Mouse (Mus musculus): ENCODE results near the gene Coro1b.

Gene Coro1b

DNA sequence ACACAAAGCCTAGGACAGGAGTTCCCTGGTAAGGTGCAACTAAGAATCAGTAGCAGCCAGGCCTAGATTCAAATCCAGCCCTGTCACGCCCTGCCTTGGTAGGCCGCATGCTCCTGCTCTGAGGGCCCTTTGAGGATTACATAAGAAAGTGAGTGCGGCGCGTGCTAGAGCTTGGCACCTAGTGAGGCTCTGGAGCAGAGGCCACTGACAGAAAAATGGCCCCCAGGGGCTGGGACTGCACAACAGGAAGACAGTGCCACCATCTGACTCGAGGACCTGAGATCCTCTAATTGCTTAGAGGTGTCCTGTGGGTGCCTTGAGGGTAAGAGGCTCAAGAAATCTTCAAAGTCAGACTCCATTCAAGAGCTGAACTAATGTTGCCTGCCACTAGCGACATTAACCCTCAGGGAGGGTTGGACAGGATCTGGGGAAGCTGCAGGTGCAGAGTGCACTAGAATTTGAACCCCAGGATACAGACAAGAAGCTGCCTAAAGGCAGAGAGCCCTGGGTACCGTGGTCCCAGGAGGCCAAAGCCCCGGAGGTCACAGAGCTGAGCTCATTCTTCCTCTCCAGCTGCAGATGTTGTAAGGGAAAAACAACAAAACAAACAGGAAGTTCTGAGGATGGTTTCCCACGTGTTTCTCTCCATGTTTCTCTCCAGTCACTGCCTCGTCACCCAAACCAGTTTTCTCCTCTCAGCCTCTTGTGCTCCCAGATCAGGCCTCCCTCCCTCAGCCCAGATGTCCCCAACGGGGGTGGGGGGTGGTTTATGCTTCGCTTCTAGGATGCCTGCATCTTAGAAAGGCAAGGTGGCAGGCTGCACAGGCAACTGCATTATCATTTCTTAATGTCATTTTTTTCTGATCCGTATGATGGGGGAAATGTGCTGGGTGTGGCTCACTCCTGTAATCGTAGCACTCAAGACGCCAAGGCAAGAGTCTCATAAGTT, 3.6 kb upstream of the Coro1b start:
- DNase-seq, result peak in 1 of 2 experiments; percentile 61

DNA sequence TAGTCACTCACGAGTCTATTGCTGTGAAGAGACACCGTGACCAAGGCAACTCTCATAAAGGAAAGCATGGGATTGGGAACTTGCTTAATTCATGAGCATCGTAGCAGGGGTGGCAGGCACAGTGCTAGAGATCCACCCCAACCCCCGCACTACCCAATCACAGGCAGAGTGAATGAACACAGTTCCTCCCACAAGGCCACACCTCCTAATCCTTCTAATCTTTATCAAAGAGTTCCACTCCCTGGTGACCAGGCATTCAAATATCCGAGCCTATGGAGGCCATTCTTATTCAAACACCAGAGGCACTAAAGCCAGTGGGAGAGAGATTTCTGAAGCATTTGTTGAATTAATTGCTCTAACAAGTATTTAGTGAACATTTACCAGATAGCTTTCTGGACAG, 2.5 kb upstream of the Coro1b start:
- DNase-seq, result no peak

DNA sequence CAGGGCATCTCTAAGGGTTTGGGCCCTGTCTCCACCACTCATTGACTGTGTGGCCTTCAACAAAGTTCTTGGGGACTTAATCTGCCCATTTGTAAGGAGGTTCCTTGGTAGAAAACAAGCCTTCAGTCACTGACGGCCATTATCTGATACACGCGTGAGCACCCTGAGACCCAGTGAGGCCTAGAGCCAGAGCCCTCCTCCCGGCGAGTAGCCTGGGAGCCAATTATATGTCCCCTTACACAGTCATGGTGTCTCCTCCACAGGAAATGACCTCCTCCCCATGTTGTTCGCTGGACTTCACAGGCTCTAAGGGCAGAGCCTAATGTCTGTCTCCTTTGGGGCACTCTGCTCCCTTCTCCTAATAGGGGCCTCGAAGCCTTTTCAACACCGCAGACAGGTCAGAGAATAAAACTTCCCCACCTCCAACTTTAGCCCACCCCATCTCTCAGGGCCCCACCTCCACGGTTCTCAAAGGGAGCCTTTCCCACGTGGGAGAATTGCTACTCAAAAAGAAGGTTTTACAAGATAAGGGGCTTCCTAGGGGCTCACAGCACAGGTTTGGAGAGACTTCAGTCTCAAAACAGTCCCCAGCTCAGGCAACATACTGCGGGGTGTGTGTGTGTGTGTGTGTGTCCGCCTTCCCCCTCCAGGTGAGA, 1.9 kb upstream of the Coro1b start:
- DNase-seq, result no peak

DNA sequence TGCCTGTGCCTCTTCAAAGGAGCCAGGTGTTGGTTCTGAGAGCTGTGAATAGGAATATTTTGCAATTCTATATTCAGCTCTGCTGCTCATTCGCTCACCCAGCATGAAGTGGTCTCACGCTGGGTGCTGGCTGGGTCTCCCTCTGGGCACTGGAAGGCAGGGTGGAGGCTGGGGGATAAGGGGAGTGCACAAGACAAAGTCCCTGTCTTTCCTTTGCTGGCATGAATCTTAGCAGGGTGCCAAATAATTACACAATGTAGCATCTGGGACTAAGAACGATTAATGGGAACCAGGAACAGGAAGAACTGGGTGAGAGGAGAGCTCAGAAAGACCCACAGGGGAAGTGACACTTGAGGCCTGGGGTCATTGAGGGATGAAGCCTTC, 1.4 kb upstream of the Coro1b start:
- DNase-seq, result no peak

DNA sequence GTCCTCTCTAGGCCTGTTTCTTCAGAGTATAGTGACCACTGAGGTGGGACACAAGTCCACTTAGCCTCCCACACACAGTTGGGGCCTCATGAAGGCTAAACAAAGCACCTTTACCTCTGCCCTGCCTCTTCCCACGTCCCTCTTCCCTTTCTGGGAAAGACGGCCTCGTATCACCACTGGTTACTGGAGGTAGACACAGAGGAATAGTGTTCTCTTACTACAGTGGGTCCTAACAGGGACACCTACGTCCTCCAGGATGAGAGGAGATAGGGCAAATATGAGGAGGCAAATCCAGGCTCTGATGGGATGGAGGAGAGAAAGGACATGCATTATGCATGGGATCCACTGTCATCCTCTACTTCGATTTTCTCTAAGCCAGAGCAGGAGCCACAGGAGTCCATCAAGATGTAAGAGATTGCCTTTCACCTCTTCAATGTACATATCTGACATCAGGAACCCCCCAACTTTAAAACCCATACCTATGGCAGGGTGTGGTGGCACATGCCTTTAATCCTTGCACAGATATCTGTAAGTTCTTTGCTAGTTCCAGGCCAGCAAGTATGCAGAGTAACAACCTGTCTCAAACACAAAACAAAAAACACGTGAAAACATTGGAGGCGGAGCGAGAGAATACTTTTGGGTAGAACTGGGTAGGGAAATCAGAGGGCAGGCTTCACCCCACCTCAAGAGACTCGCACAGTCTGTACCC, 483 bp upstream of the Coro1b start:
- no peak for DNase-seq

DNA sequence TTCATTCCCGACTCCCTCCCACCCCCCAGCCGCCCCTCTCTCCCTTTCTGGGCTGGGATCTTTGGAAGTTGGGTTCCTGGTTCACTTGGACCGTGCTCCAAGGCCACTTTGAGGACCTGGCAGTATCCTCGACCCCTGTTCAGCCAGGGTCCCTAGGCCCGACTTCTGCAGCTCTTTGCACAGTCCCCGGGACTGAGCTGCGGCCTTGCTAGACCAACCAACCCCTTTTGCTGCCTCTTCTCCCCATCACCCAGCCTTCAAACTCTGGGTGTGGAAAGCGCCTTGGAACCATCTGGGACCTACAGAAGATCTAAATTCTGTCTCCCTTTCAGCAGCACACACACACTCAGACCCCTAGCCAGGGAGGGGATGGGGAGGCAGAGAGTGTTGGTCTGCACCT, 400 bp downstream of the Coro1b start:
- DNase-seq, result no peak

DNA sequence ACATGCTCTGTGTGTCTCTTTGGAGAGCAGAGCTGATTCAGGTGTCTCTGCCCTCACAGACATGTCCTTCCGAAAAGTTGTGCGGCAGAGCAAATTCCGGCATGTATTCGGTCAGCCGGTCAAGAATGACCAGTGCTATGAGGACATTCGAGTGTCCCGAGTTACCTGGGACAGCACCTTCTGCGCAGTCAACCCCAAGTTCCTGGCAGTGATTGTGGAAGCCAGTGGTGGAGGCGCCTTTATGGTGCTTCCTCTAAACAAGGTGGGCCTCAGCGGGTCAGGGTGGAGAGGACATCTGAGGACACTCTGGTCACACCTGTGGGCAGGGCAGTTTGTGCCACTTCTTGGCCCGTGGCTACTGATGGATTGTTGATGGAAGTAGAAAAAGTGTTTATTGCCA, 864 bp downstream of the Coro1b start:
- DNase-seq, result no peak

DNA sequence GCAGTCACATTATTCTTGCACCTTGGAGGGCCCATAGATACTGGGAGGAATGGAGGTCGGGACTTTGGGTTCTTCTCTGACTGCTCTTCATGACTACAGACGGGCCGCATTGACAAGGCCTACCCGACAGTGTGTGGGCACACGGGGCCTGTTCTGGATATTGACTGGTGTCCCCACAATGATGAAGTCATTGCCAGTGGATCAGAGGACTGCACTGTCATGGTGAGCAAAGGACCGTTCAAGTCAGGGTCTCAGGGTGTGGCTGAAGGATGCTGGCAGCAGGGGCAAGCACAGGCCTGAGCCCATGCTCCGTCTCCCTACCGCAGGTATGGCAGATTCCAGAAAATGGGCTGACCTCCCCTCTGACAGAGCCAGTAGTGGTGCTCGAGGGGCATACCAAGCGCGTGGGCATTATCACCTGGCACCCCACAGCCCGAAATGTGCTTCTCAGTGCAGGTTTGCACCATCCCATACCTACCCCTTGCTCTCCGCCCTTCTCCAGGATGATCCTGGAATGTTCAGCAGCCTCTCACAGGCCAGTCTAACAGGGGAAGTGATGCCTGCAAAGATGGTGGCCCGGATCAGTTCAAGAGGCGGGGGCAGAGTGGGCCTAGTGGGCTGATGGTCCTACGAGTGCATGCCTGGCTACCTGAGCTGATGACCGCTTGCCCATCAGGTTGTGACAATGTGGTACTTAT, 1.5 kb downstream of the Coro1b start:
- no peak for DNase-seq

DNA sequence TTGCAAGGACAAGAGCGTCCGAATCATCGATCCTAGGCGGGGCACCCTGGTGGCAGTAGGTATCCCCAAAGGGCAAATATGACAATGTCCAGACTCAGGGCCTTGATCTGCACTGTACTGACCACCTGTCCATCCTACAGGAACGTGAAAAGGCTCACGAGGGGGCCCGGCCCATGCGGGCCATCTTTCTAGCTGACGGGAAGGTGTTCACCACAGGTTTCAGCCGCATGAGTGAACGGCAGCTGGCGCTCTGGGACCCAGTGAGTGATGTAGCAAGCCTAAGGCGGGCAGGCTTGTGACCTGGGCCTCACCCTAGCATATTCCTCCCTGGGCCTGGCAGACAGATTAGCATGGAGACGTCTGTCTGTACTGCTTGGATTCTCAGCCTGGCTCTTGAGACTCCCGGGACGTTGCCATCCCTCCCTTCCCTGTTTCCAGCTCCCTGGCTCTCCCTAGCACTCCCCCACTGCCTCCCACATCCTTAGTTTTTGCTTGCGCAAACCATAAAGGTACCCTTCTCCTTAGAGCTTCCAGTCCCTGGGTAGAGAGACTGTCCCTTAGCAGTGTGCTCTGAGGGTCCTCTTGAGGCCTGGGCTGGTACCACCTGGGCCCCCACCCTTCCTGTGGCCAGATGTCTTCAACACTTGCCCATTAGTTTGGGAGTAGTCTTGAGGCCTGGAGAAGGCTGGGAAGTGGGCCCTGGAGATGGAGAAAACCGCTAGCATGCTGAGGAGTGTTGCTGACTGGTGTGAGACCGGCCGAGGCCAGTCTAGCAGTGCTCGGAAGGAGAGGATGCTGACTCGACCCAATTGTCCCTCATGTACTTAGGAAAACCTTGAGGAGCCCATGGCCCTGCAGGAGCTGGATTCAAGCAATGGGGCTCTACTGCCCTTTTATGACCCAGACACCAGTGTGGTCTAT, 2.4 kb downstream of the Coro1b start:
- no peak for DNase-seq

DNA sequence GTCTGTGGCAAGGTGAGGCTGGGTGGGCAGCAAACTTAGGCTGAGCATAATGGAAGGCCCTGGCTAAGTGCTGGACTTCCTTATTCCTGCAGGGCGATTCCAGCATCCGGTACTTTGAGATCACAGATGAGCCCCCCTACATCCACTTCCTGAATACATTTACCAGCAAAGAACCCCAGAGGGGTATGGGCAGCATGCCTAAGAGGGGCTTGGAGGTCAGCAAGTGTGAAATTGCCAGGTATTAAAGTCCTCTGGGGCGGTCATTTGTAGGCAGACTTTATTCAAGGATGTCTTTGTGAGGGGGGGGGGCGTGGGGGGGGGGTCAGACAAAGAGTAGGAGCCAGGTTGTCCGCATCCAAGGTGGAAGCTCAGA, 3.1 kb downstream of the Coro1b start:
- no peak for DNase-seq

DNA sequence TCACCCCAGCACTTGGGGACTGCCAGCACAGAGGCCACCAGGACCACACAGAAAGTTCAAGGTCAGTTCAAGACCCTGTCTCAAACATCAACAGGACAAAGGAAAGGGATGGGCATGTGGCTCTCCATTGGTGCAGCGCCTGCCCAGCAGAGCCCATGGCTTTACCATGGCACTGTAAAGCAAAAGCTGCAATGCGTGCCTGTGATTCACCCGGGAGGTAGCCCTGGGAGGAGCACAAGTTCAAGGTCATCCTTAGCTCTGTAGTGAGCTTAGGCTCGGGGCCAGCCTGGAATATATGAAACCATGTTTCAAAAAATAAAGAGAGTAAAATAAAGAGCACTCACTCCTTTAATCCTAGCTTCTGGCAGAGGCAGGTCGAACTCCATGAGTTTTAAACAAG, 3.5 kb downstream of the Coro1b start:
- DNase-seq, result no peak

DNA sequence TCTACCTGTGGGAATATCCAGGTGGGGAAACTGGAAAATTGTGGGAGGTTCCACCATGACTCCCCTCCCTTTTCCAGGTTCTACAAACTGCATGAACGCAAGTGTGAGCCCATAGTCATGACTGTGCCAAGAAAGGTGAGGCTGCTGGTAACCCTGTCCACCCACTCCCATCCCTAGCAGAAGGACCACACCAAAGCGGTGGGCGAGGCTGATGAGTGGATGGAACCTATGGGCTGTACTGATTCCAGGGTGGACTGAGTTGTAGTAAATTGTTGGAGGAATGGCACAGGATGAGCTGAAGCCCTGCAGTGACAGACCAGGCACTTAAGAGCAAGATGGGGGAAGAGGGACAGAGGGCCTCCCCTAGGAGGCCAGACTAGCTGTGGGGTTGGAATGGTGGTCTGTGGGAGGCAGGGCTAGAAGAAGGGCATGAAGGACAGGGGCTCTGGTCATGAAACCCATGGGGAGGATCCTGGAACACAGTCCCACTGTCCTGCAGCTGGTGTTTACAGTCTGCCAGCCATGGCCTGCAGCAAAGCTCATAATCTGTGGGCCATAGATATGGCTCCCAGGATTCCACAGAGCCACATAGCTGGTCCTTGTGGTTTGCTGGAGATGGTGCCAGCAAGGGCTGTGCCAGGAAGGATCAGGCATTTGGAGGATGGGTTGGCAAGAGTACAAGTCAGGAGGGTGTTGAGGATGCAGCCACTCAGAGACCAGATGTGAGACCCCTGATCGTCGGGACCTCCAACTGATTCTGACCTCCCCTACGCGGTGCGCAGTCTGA, 4.2 kb downstream of the Coro1b start:
- no peak for DNase-seq

DNA sequence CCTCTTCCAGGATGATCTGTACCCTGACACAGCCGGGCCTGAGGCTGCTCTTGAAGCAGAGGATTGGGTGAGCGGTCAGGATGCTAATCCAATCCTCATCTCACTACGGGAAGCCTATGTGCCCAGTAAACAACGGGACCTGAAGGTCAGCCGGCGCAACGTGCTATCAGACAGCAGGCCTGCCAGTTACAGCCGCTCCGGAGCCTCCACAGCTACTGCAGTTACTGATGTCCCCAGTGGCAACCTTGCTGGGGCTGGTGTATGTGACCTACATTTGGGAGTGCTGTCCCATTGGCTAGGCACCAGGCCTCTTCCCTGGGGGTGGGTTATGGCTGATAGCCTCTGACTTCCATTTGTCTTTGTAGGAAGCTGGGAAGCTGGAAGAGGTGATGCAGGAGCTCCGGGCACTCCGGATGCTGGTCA, 4.8 kb downstream of the Coro1b start, which contains the start of gene Ptprcap:
Gene Ptprcap (plus strand): TSS at position 373 of the 423 bp plus-strand sequence.
- no peak for DNase-seq

DNA sequence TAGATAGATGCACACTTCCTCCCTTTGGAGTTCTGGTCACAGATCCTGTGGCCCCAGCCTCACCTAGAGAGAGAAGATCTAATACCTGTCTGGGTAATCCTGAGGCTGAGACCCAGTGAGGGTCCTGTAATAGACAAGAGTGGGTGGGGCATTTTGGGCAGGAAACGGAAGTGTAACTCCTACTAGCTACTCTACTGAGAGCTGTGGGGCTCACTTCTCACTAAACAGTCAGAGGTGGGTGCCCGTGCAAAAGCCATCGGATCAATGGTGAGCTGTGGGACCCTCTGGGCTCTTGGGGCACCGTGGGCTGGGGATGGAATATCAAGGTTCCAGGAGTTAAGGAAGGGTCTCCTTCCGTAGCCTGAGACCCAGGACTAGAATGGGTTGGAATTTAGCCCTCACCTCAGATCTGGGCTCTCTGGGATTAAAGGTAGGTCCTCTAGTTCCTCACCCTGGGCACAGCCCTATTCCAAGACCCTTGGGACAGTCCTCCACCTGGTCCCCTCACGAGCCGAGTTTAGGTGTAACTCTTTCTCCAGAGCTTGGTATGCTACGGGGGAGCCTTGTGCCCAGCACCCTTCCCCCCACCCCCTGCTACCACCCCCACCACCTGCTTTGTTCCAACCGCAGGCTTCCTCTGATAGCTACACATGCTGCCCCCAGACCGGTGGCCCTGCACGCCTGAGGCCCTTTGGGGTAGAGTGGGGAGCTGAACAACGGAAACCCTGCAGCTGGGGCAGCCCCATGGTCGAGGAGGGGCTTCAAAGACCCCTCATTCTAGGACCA, 6.2 kb downstream of the Coro1b start:
- DNase-seq, result peak; percentile 73 to 79

DNA sequence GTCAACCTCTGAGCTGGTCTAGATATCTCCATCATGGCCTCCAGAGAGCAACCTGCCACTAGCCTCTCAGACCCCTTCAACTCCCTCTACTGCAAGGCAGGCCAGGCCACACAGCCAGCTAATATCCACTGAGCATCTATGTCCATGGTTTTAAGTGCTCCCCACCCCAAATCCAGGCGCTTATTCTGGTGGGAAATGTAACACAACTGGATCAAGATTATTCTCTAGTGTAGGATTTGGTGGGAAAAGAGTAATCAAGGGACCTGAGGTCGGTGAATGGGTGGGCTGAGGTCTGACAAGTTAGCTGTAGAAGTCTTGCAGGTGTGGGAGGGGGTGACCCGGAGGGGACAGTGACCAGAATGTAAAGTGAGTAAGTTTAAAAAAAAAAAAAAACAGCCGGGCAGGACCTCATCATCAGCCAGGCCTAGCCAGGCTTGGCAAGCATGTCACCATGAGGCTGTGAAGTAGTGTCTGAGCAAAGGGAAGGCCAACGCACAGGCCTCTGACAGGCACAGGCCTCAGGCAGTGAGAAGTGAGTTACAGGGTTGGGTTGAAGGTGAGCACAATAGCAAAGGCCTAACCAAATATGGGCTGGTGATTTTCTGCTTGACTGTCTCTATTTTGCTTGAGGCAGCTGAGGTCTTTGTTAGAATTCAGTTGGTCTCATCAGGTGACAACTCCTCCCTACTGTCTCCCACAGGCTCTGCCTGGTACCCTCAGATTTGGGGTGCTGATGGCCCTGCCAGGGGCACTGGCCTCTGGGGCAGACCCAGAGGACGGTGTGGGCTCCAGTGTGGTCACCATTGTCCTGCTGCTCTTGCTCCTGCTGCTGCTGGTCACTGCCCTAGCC, 7.0 kb downstream of the Coro1b start:
- no peak for DNase-seq

DNA sequence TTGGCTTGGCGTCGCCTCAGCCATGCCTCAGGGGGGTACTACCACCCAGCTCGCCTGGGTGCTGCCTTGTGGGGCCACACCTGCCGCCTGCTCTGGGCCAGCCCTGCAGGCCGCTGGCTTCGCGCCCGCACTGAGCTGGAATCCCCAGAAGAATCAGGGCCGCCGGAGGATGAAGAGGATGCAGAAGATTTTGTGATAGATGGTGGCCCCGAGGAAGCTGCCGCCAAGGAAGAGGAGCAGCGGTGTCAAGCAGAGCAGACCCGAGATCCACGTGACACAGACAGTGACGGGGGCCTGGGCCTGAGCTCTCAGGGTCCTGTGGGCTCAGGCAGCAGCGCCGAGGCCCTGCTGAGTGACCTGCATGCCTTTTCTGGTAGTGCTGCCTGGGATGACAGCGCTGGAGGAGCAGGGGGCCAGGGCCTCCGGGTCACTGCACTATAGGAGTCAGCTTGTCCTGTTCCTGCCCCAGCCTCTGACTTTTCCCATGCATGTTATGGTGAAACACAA, 7.7 kb downstream of the Coro1b start:
- DNase-seq, result no peak

DNA sequence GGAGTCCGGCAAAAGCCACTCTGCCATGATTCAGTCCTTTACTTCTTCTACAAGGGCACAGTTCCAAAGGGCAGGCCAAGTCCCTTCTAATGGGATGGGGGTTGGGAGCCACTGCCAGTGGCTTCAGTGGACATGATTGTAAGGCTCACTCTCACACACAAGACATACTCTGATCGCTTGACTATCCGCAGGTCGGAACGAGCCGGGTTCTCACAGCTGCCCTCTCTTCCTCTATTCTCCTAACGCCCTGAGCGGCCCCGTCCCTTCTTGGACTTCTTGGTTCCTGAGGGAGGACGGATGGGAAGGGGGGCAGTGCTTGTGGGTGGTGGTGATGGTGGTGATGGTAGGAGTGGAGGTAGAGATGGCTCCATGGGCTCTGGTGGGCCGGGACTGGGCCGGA, 8.4 kb downstream of the Coro1b start:
- DNase-seq, result no peak

DNA sequence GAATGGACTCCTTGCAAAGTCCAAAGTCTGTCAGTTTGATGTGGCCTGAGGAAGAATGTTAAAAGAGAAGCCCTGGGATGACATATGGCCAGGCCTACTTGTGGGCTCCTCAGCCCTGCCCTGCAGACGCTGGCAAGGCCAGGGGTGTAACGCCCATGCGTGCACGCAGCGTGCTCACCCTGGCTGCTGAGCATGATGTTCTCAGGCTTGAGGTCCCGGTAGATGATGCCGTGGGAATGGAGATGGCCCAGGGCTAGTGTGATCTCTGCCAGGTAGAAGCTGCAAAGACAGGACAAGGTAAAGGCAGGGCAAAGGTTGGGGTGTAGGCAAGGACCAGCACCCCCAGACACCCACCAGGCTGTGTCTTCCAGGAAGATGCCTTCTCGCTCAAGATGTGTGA, 10.6 kb downstream of the Coro1b start:
- DNase-seq, result no peak
